Mouse (Mus musculus) limb, embryonic 12.5 days (tissue): ENCODE measurements around the gene Pam. TPM values are rescaled to one million over a fixed set of nuclear protein-coding genes. Genes with fewer than 3 reads are reported as not detected.

ENCODE experiments used
- ATAC-seq: fragments of 200-750 bp; cut with Nextera tagmentation; 2 replicates; pipeline ENCODE4 v1.8.0; 2017; ENCODE audit warnings: low read depth, moderate TSS enrichment; ENCODE audit not compliant: insufficient number of reproducible peaks, insufficient read depth, low FRiP score, low TSS enrichment
- H3K27ac ChIP-seq: fragments of 300-500 bp; sonication (generic); 2 replicates; pipeline ENCODE4 v1.5.1; 2016; ENCODE audit warnings: mild to moderate bottlenecking, moderate library complexity
- H3K27me3 ChIP-seq: fragments of 300-500 bp; sonication (generic); 2 replicates; pipeline ENCODE4 v1.6.1; 2016; ENCODE audit warnings: mild to moderate bottlenecking, moderate library complexity
- H3K36me3 ChIP-seq: fragments of 300-500 bp; sonication (generic); 2 replicates; pipeline ENCODE4 v1.6.1; 2016; ENCODE audit warnings: mild to moderate bottlenecking, moderate library complexity
- H3K4me1 ChIP-seq: fragments of 300-500 bp; sonication (generic); replicated peaks from 2 replicates; pipeline ENCODE4 v1.6.1; 2016
- H3K4me2 ChIP-seq: fragments of 300-500 bp; sonication (generic); 2 replicates; pipeline ENCODE4 v1.6.1; 2016; ENCODE audit warnings: mild to moderate bottlenecking, moderate library complexity
- H3K4me3 ChIP-seq: fragments of 300-500 bp; sonication (generic); replicated peaks from 2 replicates; pipeline ENCODE4 v1.5.1; 2016; ENCODE audit warnings: mild to moderate bottlenecking
- H3K9ac ChIP-seq: fragments of 300-500 bp; sonication (generic); replicated peaks from 2 replicates; pipeline ENCODE4 v1.6.1; 2016; ENCODE audit warnings: mild to moderate bottlenecking, moderate library complexity
- H3K9me3 ChIP-seq: fragments of 300-500 bp; sonication (generic); 2 replicates; pipeline ENCODE4 v1.6.1; 2016; ENCODE audit warnings: mild to moderate bottlenecking, moderate library complexity
- WGBS: fragments of 180-500 bp; shearing (Covaris S2); methylation state at CpG from one replicate; pipeline ENCODE4 v1.1.7; 2016; 5-methylcytosine and 5-hydroxymethylcytosine counted together
- polyA plus RNA-seq: library from polyadenylated mRNA; unstranded; fragments of >200 nt; fragmentation: Nextera tagmentation; extraction: Ambion mirVana; gene quantifications from 2 replicates; pipeline ENCODE4 v1.2.1, GENCODE M21; 2016

The Pam gene
- polyA plus RNA-seq, 1 experiment from 2014 or later: 33.0 TPM

GRCm38 (mm10) chr1:97908736-97909135, 186.7 kb downstream of the Pam start:
- no peak overlapping the region for H3K27ac ChIP-seq
- no peak overlapping the region for H3K4me3 ChIP-seq
- ATAC-seq: no peak
- no peaks in the 10 kb centered on the region for H3K4me1 ChIP-seq
- no peaks in the 10 kb centered on the region for H3K36me3 ChIP-seq
- H3K9ac ChIP-seq: no peak overlapping the region
- no peak overlapping the region for H3K4me2 ChIP-seq
- no peaks in the 10 kb centered on the region for H3K27me3 ChIP-seq
- H3K9me3 ChIP-seq: no peaks in the 10 kb centered on the region
- WGBS: 90% methylated on average over 4 of the region's 4 CpGs

- Histone ChIP-seq H3K4me3 (no peak overlapping the region), H3K36me3 (no peaks in the 10 kb centered on the region), H3K4me2 (no peak overlapping the region), H3K9ac (no peak overlapping the region), H3K27ac (no peak overlapping the region), H3K27me3 (no peaks in the 10 kb centered on the region), H3K4me1 (no peaks in the 10 kb centered on the region), H3K9me3 (no peaks in the 10 kb centered on the region)
- no peak for ATAC-seq
- WGBS: 89% methylated on average over 7 of the region's 7 CpGs
These were observed 191.5 kb downstream of the Pam start for GRCm38 (mm10) chr1:97903912-97904460.

GRCm38 (mm10) chr1:97902830-97903229, 192.6 kb downstream of the Pam start:
- 84% methylated on average over 7 of the region's 7 CpGs for WGBS
- no peak for ATAC-seq
- Histone ChIP-seq H3K36me3 (no peaks in the 10 kb centered on the region), H3K27me3 (no peaks in the 10 kb centered on the region), H3K4me2 (no peak overlapping the region), H3K9me3 (no peaks in the 10 kb centered on the region), H3K4me1 (no peaks in the 10 kb centered on the region), H3K4me3 (no peak overlapping the region), H3K9ac (no peak overlapping the region), H3K27ac (no peak overlapping the region)

GRCm38 (mm10) chr1:97900559-97901153, 194.8 kb downstream of the Pam start:
- Histone ChIP-seq H3K9ac (no peak overlapping the region), H3K4me1 (no peaks in the 10 kb centered on the region), H3K27me3 (no peaks in the 10 kb centered on the region), H3K4me2 (no peak overlapping the region), H3K36me3 (no peaks in the 10 kb centered on the region), H3K9me3 (no peaks in the 10 kb centered on the region), H3K4me3 (no peak overlapping the region), H3K27ac (no peak overlapping the region)
- 84% methylated on average over 7 of the region's 7 CpGs for WGBS
- no peak for ATAC-seq

GRCm38 (mm10) chr1:97887511-97887910, 207.9 kb downstream of the Pam start:
- H3K4me3 ChIP-seq: no peak overlapping the region
- no peaks in the 10 kb centered on the region for H3K27me3 ChIP-seq
- H3K27ac ChIP-seq: no peak overlapping the region
- no peak overlapping the region for H3K4me2 ChIP-seq
- no peaks in the 10 kb centered on the region for H3K9me3 ChIP-seq
- no peak overlapping the region for H3K9ac ChIP-seq
- H3K36me3 ChIP-seq: peaks cover 3% of the 10 kb centered on the region; the same call in 1 of the 2 replicates
- no peaks in the 10 kb centered on the region for H3K4me1 ChIP-seq
- no peak for ATAC-seq
- WGBS: 89% methylated on average over 9 of the region's 9 CpGs

- Histone ChIP-seq H3K27ac (no peak overlapping the region), H3K27me3 (no peaks in the 10 kb centered on the region), H3K4me1 (no peaks in the 10 kb centered on the region), H3K4me3 (no peak overlapping the region), H3K4me2 (no peak overlapping the region), H3K9me3 (no peaks in the 10 kb centered on the region), H3K36me3 (peaks cover 3% of the 10 kb centered on the region; the same call in 1 of the 2 replicates), H3K9ac (no peak overlapping the region)
- no peak for ATAC-seq
- 87% methylated on average over 7 of the region's 7 CpGs for WGBS
These were observed 211.9 kb downstream of the Pam start for GRCm38 (mm10) chr1:97883498-97883897.

GRCm38 (mm10) chr1:97877037-97877436, 218.4 kb downstream of the Pam start:
- Histone ChIP-seq H3K4me1 (no peaks in the 10 kb centered on the region), H3K36me3 (no peaks in the 10 kb centered on the region), H3K9me3 (no peaks in the 10 kb centered on the region), H3K4me2 (no peak overlapping the region), H3K27me3 (no peaks in the 10 kb centered on the region), H3K4me3 (no peak overlapping the region), H3K9ac (no peak overlapping the region), H3K27ac (no peak overlapping the region)
- no peak for ATAC-seq

GRCm38 (mm10) chr1:97873490-97874054, 221.9 kb downstream of the Pam start:
- Histone ChIP-seq H3K27me3 (no peaks in the 10 kb centered on the region), H3K36me3 (no peaks in the 10 kb centered on the region), H3K9me3 (no peaks in the 10 kb centered on the region), H3K4me1 (no peaks in the 10 kb centered on the region), H3K27ac (no peak overlapping the region), H3K9ac (no peak overlapping the region), H3K4me2 (no peak overlapping the region), H3K4me3 (no peak overlapping the region)
- ATAC-seq: no peak
- 88% methylated on average over 2 of the region's 2 CpGs for WGBS

- Histone ChIP-seq H3K4me2 (no peak overlapping the region), H3K9ac (no peak overlapping the region), H3K4me3 (no peak overlapping the region), H3K36me3 (no peaks in the 10 kb centered on the region), H3K27me3 (no peaks in the 10 kb centered on the region), H3K9me3 (no peaks in the 10 kb centered on the region), H3K27ac (no peak overlapping the region), H3K4me1 (no peaks in the 10 kb centered on the region)
- WGBS: 76% methylated on average over 5 of the region's 5 CpGs
- ATAC-seq: no peak
These were observed 223.0 kb downstream of the Pam start for GRCm38 (mm10) chr1:97872493-97872892.

- Histone ChIP-seq H3K4me2 (no peak overlapping the region), H3K27ac (no peak overlapping the region), H3K9me3 (no peaks in the 10 kb centered on the region), H3K4me3 (no peak overlapping the region), H3K36me3 (no peaks in the 10 kb centered on the region), H3K9ac (no peak overlapping the region), H3K4me1 (no peaks in the 10 kb centered on the region), H3K27me3 (no peaks in the 10 kb centered on the region)
- ATAC-seq: no peak
- WGBS: 87% methylated on average over 2 of the region's 2 CpGs
These were observed 223.4 kb downstream of the Pam start for GRCm38 (mm10) chr1:97872072-97872471.

GRCm38 (mm10) chr1:97864135-97864534, 231.3 kb downstream of the Pam start:
- H3K4me1 ChIP-seq: no peaks in the 10 kb centered on the region
- no peak overlapping the region for H3K27ac ChIP-seq
- no peak overlapping the region for H3K4me3 ChIP-seq
- 93% methylated on average over 7 of the region's 7 CpGs for WGBS
- H3K4me2 ChIP-seq: no peak overlapping the region
- H3K9me3 ChIP-seq: no peaks in the 10 kb centered on the region
- no peaks in the 10 kb centered on the region for H3K27me3 ChIP-seq
- no peaks in the 10 kb centered on the region for H3K36me3 ChIP-seq
- ATAC-seq: no peak
- H3K9ac ChIP-seq: no peak overlapping the region

- Histone ChIP-seq H3K27ac (no peak overlapping the region), H3K4me1 (no peaks in the 10 kb centered on the region), H3K4me2 (no peak overlapping the region), H3K9ac (no peak overlapping the region), H3K27me3 (no peaks in the 10 kb centered on the region), H3K9me3 (no peaks in the 10 kb centered on the region), H3K4me3 (no peak overlapping the region), H3K36me3 (no peaks in the 10 kb centered on the region)
- WGBS: 88% methylated on average over 9 of the region's 9 CpGs
- no peak for ATAC-seq
These were observed 232.3 kb downstream of the Pam start for GRCm38 (mm10) chr1:97863140-97863539.
